Mouse (Mus musculus): ENCODE measurements at regions not wholly inside any gene's neighbourhood (a gene's known extent, or its start where the extent isn't known, plus 50 kb on each side); places are given as distances from the start of the nearest gene placed in this dataset.
A peak's percentile ranks its signal among the peaks of the same experiment; 100 is the strongest.

- peak; percentile 86 for DNase-seq
Observed at GRCm38 (mm10) chr8:93591608-93592301, 56.1 kb upstream of the Ces5a start.

DNA sequence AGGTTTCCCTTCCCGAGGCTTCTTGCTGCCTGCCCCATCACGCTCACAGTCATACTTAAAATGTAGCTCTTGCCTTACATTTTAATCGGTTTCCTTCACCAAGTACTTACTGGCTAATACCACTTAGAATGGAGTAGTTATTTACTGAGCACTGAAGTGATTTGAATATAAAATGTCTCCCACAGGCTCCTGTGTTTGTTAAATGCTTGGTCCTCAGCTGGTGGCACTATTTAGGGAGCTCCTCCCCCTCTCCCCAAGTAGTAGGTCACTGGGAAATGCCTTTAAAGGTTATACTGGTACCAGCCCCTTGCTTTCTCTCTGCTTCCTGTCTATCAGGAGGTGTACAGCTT is 56.6 kb upstream of the Ces5a start:
- no peak for DNase-seq

GRCm38 (mm10) chr8:93598613-93599121 is 63.0 kb upstream of the Ces5a start:
- DNase-seq = peak; percentile 66

DNA sequence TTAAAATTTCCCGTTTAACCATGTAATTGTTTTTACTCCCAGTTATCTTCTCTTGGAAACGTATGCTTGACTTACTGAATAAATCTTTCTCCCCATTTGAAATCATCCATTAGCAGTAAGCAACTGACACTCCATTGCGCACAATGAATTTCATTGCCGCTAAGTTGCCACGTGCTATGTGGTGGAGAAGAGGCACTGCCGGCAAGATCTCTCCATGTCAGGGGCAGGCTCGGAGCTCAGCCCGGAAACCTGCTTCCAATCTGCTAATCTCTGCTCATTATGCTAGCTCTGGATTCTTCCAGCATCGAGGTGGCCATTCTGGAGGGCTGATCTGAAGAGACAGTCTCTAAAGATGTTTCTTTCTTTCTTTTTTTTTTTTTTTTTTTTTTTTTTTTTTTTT is 63.7 kb upstream of the Ces5a start:
- DNase-seq = no peak

GRCm38 (mm10) chr8:93599776-93600175 is 64.1 kb upstream of the Ces5a start:
- DNase-seq = peak; percentile 18

GRCm38 (mm10) chr8:93626807-93627526 is 91.3 kb upstream of the Ces5a start:
- DNase-seq = peak; percentile 16

GRCm38 (mm10) chr8:93627626-93628025 is 92.0 kb upstream of the Ces5a start:
- DNase-seq = no peak

GRCm38 (mm10) chr8:93632896-93633295 is 97.3 kb upstream of the Ces5a start:
- no peak for DNase-seq

GRCm38 (mm10) chr8:93642770-93643169 is 107.1 kb upstream of the Ces5a start:
- no peak for DNase-seq

GRCm38 (mm10) chr8:93643471-93644215 is 108.0 kb upstream of the Ces5a start:
- DNase-seq = no peak

GRCm38 (mm10) chr8:93653421-93653820 is 117.8 kb upstream of the Ces5a start:
- no peak for DNase-seq

DNA sequence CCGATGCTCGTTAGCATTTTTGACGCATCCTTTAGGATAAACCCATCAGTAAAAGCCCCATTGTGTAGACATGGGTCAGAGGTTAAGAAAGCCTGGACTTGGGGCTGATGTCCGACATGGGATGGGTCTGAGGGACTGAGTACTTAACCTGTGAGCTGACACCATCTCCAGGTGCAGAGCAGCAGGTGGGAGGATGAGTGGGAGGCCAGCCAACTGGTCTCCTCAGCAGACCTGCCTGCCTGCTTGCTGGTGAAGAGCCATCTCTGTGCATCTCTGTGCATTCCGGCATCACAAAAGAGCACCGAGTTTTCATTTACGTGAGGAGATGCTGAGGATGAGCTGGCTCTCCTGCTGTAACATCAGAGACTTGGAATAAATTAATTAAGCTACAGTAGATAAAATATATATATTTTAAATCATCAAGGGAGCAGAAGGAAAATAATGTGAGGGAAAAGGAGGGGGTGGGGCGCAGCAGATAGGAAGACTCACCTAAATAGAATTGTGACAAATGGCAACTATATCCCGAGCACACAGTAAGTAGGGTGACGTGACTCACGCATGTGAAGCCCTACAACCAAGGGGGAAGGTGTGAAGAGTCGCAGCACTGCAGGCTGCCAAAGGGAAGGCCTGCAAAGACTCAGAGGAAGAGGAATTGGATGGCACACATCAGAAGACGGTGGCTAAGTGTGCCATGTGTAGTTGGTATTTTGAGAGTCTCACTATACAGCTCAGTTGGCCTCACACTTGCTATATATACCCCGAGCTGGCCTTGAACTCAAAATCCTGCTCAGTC is 118.5 kb upstream of the Ces5a start:
- no peak for DNase-seq

DNA sequence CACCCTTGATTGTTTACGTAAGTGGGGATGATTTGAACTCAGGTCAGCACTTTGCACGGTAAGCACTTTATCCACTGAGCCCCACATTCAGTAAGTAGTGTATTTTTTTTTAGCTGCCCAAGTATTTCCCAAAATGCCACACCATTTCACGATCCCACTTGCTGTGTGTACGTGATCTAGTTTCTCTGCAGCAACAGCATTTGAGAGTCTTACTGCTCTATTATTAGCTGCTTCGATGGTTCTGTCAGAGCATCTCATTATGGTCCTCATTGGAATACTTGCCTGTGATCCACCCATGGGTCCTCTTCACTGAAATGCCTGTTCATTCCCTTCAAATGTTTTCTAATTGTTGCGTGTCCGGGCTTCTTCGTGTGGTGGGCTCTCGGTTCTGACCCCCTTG is 120.1 kb upstream of the Ces5a start:
- no peak for DNase-seq

GRCm38 (mm10) chr8:93661739-93662138 is 126.1 kb upstream of the Ces5a start:
- peak; percentile 77 for DNase-seq

DNA sequence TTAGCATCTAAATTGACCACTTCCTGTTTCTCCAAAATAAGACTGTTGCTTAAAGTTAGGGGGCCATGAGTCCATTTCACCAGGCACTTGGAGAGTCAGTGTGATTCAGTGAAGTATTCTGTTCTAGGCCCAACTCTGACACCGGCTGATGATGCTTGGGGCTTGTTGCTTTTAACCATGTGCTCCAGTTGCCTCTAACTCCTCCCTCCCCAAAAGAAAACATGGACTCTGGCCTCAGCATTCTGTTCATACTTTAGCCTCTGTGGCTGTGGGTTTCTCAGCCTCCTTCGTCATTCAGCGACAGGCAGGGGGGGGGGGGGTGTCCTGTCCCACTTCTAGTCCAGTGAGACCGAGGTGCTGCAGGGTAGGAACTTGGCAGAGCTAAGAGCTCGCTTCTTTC is 126.6 kb upstream of the Ces5a start:
- no peak for DNase-seq

DNA sequence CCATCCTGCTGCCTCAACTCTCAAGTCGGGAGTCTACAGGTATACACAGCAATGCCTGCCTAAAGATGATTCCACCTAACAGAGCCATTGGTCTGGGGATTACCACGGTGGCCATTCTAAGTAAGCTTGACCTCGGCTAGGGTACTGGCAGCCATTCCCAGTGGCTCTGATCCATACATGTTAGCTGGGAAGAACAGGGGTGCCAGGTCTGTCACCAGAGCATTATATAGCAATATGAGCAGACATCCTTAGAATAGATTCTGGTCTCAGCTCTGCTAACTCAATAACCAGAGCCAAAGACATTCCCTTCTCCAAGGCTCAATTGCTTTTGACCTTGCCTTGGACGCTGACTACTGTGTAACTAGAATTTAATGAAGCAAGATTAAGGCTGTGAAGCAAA is 128.2 kb upstream of the Ces5a start:
- no peak for DNase-seq

GRCm38 (mm10) chr8:93668306-93668705 is 132.7 kb upstream of the Ces5a start:
- DNase-seq = peak; percentile 47

DNA sequence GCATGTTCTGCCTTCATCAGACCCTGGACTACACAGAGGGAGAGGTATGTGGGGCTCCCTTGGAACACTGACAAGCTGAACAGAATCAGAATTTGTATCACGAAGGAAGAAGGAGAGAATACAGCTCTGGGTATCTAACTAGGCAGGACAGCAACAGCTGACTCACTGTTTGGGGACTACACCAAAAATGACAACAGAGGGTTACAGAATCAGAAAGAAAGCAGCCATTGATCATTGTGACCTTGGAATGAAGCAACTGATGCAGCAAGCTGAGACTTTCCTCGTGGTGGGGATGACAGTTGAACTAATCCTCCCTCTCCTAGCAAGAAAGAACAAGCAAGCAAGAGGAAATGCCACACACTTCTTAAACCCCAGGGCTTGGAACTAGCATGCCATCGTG is 135.0 kb upstream of the Gnao1 start:
- DNase-seq = no peak

DNA sequence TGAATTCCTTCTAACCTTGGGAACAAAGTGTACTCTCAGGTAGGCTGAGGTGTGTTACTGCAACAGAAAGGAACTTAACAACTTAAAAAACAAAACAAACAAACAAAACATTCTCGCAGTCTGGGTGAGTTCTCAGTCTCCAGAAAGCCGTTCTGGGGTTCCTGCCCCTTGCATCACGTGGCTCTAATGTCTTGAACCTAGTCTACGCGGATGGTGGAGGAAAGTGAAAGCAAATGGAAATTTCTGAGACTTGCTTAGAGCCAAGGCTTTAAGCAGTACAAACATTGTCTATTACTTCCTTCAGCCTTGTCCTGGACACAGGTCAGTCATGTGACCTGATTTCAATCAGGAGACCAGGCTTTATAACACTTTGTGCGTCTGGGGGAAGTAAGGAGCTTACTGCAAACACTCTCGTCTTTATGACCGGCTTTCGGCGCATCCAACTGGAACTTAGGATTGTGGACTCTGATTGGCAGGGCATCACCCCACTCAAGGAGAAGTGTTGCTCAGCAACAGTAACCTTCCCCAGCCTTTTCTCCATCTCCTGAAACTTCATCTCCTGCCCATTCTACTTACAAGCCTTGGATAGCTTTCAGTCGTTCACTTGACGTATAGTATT is 125.9 kb upstream of the Gnao1 start:
- DNase-seq = no peak

DNA sequence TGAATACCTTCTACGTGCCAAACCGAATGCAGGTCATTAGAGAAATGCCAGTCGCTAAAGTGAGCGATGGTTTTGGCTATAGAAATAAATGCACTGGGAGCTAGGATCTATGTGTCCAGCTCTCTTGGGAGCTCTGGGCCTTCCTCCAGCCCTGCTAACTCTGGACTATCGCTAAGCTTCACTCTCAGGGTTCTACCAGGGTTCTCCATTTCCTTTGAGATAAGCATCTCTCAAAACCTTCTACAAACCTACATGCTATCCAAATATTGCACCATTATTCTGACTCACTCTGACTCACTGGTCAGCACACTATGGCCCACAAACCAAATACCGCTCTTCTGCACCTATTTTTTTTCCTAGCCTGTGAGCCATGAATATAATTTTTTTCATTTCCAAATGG is 125.4 kb upstream of the Gnao1 start:
- no peak for DNase-seq

DNA sequence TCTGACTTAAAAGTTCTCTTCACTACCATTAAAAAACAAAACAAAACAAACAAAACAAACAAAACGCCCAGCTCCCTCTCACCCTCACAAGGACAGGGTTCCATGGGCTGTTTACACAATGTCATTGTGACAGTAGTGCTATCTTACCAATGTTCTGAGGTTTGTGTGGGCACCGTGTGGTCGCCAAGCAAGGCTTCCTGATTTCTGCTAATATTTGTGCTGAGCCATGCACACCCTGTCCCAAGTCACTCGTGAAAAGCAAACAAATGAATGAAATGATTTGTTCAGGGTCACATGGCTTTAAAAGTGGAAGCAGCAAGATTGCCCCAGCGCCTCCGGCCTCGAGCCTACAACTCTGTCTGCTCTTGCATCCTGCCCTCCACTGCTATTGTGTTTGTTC is 120.9 kb upstream of the Gnao1 start:
- DNase-seq = no peak

- no peak for DNase-seq
Observed at GRCm38 (mm10) chr8:93689832-93690471, 119.8 kb upstream of the Gnao1 start.
